Mouse (Mus musculus) heart, embryonic 11.5 days (tissue): ENCODE results near the gene Cul1. TPM values are rescaled to one million over a fixed set of nuclear protein-coding genes. Genes with fewer than 3 reads are reported as not detected.
"Not testable (repeated sequence)": the region's sequence is repeated elsewhere in the genome, so short reads cannot be mapped to it uniquely, and the experiment has no call there.

Experiments used
- ATAC-seq: fragments of 200-750 bp; cut with Nextera tagmentation; replicated peaks from 2 replicates; pipeline ENCODE4 v1.8.0; 2017; ENCODE audit warnings: moderate library complexity; ENCODE audit not compliant: insufficient number of reproducible peaks, low FRiP score, low TSS enrichment
- H3K27ac ChIP-seq: fragments of 300-500 bp; sonication (generic); 2 replicates; pipeline ENCODE4 v1.5.1; 2014; ENCODE audit warnings: mild to moderate bottlenecking, low read depth, low read length
- H3K27me3 ChIP-seq: fragments of 300-500 bp; sonication (generic); 2 replicates; pipeline ENCODE4 v1.6.1; 2014; ENCODE audit warnings: mild to moderate bottlenecking, low read length, mixed read lengths; ENCODE audit not compliant: control insufficient read depth, insufficient read depth
- H3K36me3 ChIP-seq: fragments of 300-500 bp; sonication (generic); 2 replicates; pipeline ENCODE4 v1.6.1; 2014; ENCODE audit warnings: mild to moderate bottlenecking, low read length, moderate library complexity, mixed read lengths; ENCODE audit not compliant: control insufficient read depth, insufficient read depth
- H3K4me1 ChIP-seq: fragments of 300-500 bp; sonication (generic); 2 replicates; pipeline ENCODE4 v1.6.1; 2014; ENCODE audit warnings: low read length; ENCODE audit not compliant: control insufficient read depth, insufficient read depth
- H3K4me2 ChIP-seq: fragments of 300-500 bp; sonication (generic); 2 replicates; pipeline ENCODE4 v1.6.1; 2014; ENCODE audit warnings: mild to moderate bottlenecking, moderate library complexity
- H3K4me3 ChIP-seq: fragments of 300-500 bp; sonication (generic); 2 replicates; pipeline ENCODE4 v1.5.1; 2014; ENCODE audit warnings: low read depth, low read length
- H3K9ac ChIP-seq: fragments of 300-500 bp; sonication (generic); 2 replicates; pipeline ENCODE4 v1.6.1; 2014; ENCODE audit warnings: mild to moderate bottlenecking, low read depth, low read length, moderate library complexity
- H3K9me3 ChIP-seq: fragments of 300-500 bp; sonication (generic); replicated peaks from 2 replicates; pipeline ENCODE4 v1.6.1; 2016; ENCODE audit warnings: low read length; ENCODE audit not compliant: control insufficient read depth
- WGBS: fragments of 180-500 bp; shearing (Covaris S2); extraction: QIAGEN DNeasy Blood & Tissue Kit; methylation state at CpG from one replicate; pipeline ENCODE4 v1.1.7; 2014; ENCODE audit not compliant: insufficient replicate concordance; 5-methylcytosine and 5-hydroxymethylcytosine counted together
- polyA plus RNA-seq: library from polyadenylated mRNA; unstranded; fragments of >200 nt; fragmentation: Nextera tagmentation; extraction: Ambion mirVana; gene quantifications from 2 replicates; pipeline ENCODE4 v1.2.1, GENCODE M21; 2014

The Cul1 gene
- polyA plus RNA-seq, 1 experiment from 2014 or later: 116 TPM

DNA sequence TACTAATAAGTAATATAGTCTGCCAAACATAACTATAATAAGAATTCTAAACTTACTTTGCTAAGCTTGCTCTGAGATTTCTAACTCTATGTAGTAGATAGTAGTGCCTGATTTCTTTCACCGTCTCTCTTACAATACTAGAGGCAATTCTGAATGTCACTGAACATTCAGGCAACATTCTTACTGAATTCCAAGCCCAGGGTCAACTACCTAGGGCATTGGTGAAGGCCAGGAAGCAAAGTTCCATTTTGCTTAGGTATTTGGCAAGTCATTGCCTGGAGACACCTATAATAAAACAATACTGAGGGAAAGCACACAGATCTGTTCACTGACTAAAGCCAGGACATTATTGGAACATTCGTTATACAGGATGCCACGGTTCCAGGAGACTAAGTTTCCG lies 26.6 kb upstream of the Cul1 start:
- H3K4me3 ChIP-seq, ATAC-seq, H3K27ac ChIP-seq, H3K36me3 ChIP-seq, H3K27me3 ChIP-seq, H3K9me3 ChIP-seq, H3K4me2 ChIP-seq, H3K4me1 ChIP-seq, H3K9ac ChIP-seq: not testable (repeated sequence)
- 80% methylated on average over 4 of the region's 4 CpGs for WGBS

DNA sequence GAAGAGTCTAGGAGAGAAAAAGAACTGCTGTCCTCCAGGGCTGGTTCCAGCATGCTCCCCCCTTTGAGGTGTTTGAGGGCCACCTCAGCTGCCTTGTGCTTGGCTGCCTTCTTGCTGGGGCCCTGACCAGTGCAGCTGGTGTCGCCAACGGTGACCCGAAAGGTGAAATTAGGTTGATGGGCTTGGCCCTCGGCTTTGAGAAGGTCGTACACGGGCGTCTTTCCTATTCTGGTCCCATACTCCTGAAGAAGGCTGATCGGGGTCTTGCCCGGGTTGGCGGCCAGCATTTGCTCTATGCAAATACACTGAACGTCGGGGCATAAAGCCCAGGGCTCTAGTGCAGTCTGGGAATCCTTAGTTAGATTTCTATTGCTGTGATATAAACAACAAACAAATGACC lies 20.4 kb upstream of the Cul1 start:
- not testable (repeated sequence) for ATAC-seq, H3K36me3 ChIP-seq, H3K4me1 ChIP-seq, H3K9me3 ChIP-seq, H3K9ac ChIP-seq, H3K4me3 ChIP-seq, H3K27ac ChIP-seq, H3K27me3 ChIP-seq, H3K4me2 ChIP-seq
- 90% methylated on average over 12 of the region's 12 CpGs for WGBS

DNA sequence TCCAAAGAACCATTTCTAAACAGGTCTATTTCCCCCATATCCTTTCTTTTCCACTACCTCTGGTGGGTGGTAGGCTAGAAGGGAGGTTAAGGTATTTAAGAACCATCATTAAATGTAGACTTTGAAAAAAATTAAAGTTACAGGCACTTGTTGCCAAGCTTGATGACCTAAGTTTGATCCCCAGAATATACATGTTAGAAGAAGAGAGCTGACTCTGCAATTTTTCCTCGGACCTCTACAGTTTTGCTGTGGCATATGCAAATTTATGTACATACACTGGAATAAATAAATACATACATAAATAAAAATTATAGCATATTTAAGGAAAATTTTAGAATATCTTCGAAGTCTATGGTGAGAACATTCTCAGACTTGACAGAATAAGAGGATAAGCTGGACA lies 13.1 kb upstream of the Cul1 start:
- ATAC-seq: no peak
- WGBS: 73% methylated on average over 2 of the region's 2 CpGs

DNA sequence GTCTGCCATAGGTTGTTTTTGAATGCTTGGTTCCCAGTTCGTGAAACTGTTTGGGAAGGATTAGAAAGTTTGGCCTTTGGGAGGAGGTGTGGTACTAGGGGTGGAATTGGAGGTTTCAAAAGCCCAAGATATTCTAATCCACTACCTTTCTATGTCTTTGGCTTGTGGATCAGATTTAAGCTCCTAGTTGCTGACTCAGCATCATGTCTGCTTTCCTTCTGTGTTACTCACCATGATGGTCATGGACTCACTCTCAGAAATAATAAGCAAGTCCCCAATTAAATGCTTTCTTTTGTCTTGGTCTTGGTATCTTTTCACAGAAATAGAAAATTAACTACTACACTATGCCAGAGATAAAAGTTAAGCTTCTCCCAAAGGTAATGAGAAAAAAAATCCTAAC lies 5.5 kb upstream of the Cul1 start:
- Histone ChIP-seq H3K27ac (no peak overlapping the region), H3K9ac (no peak overlapping the region), H3K27me3 (no peaks in the 10 kb centered on the region), H3K4me3 (no peak overlapping the region), H3K9me3 (no peaks in the 10 kb centered on the region), H3K36me3 (no peaks in the 10 kb centered on the region), H3K4me2 (no peak overlapping the region), H3K4me1 (no peaks in the 10 kb centered on the region)
- no peak for ATAC-seq
- 82% methylated on average over 1 of the region's 1 CpGs for WGBS

More for the DNA sequence above, 13.1 kb upstream of the Cul1 start:
- no peak overlapping the region for H3K27ac ChIP-seq
- H3K9ac ChIP-seq: no peak overlapping the region
- no peaks in the 10 kb centered on the region for H3K9me3 ChIP-seq
- no peaks in the 10 kb centered on the region for H3K36me3 ChIP-seq
- no peak overlapping the region for H3K4me2 ChIP-seq
- no peak overlapping the region for H3K4me3 ChIP-seq
- no peaks in the 10 kb centered on the region for H3K27me3 ChIP-seq
- no peaks in the 10 kb centered on the region for H3K4me1 ChIP-seq

DNA sequence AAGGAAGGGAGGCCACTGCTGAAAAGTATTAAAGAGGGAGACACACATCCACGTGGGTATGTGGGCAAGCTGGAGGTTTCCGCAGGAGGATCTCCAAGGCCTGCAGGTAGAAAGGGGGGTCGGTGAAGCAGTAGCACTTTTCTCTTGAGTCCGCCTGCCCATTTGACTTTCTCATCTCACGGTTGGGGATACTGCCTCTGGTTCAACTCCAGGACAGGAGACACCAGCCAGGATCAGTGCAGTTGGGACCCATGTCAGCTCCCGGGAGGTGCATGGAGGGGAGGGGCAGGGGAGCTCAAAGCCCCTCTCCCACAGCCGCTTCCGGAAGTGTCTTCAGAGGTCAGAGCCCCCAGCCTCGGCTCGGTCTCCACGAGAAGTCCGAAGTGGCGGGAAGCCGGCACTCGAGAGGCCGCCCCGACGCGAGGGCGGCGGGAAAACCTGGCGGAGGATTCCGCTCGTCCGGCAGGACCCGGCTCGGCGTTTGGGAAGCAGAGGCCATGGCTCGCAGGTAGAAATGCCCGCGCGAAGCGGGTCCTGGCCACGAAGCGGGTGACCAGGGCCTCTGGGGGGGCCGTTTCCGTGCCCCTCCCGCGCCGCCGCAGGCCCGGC lies 428 bp downstream of the Cul1 start:
- Histone ChIP-seq H3K36me3 (no peaks in the 10 kb centered on the region), H3K9me3 (no peaks in the 10 kb centered on the region), H3K9ac (peak overlapping the region; percentile 100), H3K27me3 (no peaks in the 10 kb centered on the region), H3K4me1 (peaks cover 18% of the 10 kb centered on the region), H3K4me3 (peak overlapping the region; percentile 98), H3K27ac (peak overlapping the region; percentile 99), H3K4me2 (peak overlapping the region; percentile 91)
- peak; percentile 70 for ATAC-seq
- 0% methylated on average over 34 of the region's 42 CpGs for WGBS

DNA sequence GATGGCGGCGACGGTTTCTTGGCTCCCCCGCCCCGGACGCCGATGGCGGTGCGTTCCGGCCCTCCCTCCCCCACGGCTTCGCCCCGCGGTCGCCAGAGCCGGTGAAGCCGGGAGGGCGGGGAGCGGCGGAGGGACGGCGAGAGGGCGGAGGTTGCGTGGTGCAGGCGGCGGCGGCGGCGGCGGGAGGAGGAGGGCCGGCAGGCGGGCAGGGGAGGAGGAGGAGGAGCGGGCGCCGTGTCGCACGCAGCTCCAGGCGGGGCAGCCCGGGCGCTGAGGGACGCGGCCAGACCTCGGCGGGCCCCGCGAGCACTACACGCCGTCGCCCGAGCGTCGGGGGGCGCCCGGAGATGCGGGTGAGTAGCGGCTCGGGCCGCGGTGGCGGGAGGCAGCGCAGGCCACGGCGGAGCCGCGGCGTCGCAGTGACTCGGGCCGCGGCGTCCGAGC lies 955 bp downstream of the Cul1 start:
- peak overlapping the region; percentile 99 for H3K27ac ChIP-seq
- H3K9ac ChIP-seq: peak overlapping the region; percentile 100
- H3K9me3 ChIP-seq: no peaks in the 10 kb centered on the region
- ATAC-seq: peak; percentile 90
- peak overlapping the region; percentile 98 for H3K4me3 ChIP-seq
- WGBS: 1% methylated on average over 27 of the region's 72 CpGs
- H3K36me3 ChIP-seq: no peaks in the 10 kb centered on the region
- H3K4me1 ChIP-seq: peaks cover 18% of the 10 kb centered on the region
- no peaks in the 10 kb centered on the region for H3K27me3 ChIP-seq
- peak overlapping the region; percentile 91 for H3K4me2 ChIP-seq

DNA sequence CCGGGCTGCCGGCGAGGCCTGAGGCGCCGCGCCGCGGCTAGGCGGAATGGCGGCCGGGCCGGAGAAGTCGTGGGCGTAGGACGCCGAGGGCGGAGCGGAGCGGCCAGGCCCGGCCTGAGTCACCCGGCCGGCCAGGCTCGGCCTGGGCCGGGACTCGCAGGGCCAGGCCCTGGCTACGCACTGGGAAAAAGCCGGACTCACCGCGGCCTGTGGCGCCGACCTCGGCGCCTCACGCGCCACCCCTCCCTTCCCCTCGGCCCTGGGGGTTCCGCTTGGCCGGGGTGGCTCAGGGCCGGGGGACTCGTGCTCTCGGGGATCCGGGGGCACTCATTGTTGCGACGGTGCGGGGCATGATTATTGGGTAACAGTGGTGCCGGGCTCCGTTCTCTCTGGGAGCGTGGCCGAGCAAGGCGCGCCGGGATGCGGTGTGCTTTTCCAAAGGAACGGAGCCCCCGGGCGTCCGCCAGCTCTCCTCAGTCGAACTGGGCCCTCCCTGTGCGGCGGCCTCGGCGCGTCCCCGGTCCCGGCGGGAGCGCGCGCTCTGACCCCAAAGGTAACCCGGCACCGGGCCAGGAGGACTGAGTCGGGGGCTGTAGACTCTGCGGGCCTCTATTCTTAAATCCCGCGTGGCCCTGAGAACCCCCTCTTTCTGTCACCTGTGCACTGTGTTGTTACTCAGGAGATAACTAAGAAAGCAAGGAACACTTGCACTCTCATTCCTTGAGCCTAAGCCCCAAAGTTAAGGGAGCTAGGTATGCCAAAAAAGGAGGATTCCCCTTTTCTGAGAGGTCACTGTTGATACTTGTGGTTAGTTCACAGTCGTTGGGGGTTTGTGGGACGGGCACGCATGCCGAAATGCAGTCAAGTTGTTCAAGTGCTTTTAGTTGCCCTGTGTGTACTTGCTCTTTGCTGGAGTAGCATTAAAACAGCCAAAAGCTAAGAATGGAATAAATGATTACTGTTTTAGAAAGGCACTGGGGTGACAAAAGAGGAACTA lies 1.7 kb downstream of the Cul1 start:
- H3K27ac ChIP-seq: peak overlapping the region; percentile 99
- H3K4me2 ChIP-seq: peak overlapping the region; percentile 91
- H3K9me3 ChIP-seq: no peaks in the 10 kb centered on the region
- ATAC-seq: peak; percentile 80
- under 1% methylated on average over 71 of the region's 79 CpGs for WGBS
- no peaks in the 10 kb centered on the region for H3K36me3 ChIP-seq
- H3K4me3 ChIP-seq: peak overlapping the region; percentile 98
- H3K9ac ChIP-seq: peak overlapping the region; percentile 100
- no peaks in the 10 kb centered on the region for H3K27me3 ChIP-seq
- H3K4me1 ChIP-seq: peaks cover 18% of the 10 kb centered on the region

DNA sequence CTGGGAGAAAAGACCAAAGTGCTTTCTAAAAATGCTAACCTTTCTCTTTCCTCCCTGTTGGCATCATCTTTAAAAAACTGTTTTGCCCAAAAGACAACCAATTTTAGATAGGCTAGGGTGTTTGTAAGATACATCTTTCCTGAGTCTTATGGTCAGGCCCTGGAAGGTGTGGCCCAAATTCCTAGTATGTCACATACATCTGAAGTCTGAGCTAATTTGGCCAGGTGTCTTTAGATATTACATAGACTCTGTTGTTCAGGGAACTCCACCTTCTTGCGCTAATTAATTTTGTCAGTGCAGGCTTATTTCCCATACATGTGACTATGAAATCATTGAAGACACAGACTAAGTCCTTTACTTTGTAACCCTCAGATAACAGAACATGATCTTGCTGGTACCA lies 2.6 kb downstream of the Cul1 start:
- Histone ChIP-seq H3K9me3 (no peaks in the 10 kb centered on the region), H3K9ac (0 out of 2 replicates have a peak overlapping the region, but pooled peaks have one; percentile 28), H3K27me3 (no peaks in the 10 kb centered on the region), H3K4me3 (peak overlapping the region; percentile 98), H3K36me3 (no peaks in the 10 kb centered on the region), H3K4me1 (peaks cover 18% of the 10 kb centered on the region), H3K27ac (no peak overlapping the region), H3K4me2 (peak overlapping the region; percentile 91)
- WGBS: 80% methylated on average over 1 of the region's 1 CpGs
- no peak for ATAC-seq
